Mouse (Mus musculus) spleen, adult 18-20 months (tissue): Measurements from ENCODE around the gene Akap13.

Source experiments
- DNase-seq, 2 experiments: peaks; one replicate each; pipeline ENCODE4 v3.0.0; 2022; ENCODE audit warnings: mixed read lengths in 2 of 2

Gene Akap13

DNA sequence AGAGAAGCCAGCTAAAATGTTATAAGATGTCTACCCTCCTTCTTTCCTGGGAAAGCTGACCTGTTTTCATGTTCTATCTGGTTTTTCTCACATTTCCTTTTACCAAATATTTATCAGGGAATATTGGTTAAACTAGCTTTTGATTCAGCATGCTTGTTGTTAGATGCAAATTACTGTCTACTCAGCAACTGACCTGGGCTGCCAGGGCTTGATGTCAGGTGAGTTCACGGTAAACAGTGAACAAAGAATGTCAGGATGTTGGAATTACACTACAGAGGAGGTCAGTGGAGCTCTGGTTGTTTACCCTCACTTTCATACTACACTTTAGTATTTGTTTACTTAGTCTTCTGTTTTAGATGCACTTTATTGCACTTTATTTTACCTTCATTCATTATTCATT lies 5.0 kb downstream of the Akap13 start:
- DNase-seq, result no peak

DNA sequence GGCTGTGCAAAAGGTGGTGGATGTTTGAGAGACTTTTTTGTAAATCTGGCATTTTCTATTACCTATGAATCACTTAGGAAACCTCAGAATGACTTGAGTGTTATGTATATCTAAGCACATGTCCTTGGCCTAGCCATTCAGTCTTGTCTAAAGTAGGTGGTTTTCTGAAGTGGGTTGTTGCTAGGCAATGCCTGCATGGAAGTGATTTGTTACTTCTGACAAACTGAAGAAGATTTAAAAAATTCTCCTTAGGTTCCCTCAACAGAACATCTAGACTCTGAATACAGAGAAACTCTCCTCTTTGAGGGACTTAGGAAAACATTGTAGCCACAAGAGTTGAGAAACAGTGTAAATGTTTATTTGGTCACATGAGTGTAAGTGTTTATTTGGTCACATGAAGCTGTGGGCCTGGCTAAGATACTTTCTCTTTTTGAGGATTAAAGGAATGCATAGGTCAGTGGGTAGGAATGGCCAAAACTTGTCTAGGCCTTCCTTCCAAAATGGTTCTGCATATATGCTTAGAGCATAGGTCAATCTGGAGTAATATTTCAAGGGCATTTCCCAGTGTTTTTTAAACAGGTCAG lies 8.3 kb downstream of the Akap13 start:
- DNase-seq, result no peak

DNA sequence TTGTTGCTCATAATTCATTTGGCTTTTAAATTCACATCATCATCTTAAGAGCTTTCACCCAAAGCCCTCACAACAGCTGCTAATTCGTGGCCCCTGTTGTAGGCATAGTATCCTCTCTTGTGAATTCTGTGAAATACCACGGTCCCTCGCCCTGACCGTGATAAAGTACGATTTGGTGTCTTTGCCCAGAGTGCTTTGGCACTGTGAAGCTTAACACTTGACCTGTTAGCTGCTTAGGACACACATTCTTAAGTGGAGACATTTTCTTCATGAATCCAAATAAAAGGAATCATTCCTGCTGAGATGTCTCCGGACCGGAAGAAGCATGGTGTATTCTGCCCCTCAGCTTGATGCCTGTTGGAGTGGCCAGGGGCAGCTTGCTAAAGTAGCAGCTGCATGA lies 12.5 kb downstream of the Akap13 start:
- DNase-seq, result no peak

DNA sequence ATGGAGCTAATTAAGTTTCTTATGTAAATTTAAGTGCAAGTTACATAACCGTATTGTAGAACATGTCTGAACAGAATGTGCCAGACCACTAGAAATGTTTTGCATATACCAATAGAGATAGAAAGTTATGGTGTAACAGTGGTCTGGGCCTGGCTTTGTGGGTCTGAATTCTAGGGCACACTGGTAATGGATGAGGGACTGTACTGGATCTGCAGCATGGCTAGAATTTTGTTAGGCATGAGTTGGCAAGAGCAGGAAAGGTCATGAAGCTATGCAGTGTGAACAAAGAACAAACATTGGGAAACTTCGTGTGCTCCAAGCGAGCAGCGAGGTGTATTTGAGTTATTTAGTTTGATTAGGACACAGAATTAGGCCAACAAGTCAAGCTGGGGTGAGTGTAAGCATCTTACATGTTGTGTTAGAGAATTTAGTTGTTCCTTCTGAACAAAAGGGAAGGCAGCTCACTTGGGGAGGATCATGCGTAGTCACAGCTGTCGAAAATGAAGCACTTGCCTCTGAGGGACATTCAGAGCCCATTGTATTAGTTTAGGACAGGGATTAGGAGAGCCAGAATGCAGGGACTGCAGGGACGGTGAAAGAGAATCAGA lies 15.1 kb downstream of the Akap13 start:
- no peak for DNase-seq

DNA sequence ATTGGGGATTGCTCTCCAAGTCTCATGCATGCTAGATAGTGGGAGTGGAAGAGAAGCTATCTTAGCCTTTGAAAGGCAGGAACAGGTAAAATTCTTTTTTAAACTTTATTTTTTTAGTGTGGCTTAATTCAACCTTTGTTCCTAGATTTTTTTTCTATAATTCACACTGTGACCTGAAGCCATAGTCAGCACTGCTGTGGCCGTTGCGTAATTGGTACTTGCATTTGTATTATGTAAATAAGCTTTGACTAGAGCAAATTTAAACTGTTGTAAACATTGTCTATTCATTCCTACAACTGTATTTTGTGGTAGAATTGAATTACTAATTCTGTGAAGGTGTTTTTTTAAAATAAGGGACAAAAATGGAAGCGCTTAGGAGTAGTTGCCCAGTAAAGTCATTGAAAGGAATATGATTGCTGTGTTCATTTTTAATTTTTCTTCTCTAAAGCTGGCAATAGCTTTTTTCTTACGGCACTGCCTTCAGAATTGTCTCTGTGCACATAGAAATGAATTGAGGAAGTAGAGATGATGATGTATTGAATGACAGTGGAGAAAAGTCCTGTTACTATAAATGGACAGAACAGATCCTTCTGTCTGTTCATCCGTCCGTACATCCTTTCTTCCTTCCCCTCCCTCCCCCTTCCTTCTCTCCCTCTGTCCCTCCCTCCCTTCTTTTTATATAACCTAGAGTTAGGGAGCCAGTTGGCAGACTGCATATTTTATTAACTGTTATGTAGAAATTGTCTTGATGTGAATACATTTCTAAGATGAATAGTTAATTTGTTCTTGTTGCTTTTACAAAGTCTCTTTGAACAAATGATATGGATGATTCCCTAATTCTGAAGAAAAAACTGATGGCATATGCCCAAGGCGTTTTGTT lies 17.2 kb downstream of the Akap13 start:
- no peak for DNase-seq

DNA sequence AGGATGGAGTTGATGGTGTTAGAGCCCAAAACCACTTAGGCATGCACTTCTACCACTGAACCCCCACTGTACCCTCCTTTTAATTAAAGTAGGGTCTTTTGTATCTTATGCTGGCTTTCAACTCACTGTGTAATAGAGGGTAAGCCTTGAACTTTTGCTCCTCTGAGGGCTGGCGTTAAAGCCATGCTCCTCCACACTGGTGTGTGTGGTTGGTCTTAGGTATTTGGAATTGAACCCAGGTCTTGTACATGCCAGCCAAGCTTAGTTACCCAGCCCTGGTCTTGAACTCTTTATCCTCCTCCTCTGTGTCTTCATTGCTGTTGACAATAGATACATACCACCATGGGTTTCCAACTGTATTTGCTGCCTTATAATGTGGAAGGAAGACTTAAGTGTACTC lies 18.0 kb downstream of the Akap13 start:
- DNase-seq, result no peak

DNA sequence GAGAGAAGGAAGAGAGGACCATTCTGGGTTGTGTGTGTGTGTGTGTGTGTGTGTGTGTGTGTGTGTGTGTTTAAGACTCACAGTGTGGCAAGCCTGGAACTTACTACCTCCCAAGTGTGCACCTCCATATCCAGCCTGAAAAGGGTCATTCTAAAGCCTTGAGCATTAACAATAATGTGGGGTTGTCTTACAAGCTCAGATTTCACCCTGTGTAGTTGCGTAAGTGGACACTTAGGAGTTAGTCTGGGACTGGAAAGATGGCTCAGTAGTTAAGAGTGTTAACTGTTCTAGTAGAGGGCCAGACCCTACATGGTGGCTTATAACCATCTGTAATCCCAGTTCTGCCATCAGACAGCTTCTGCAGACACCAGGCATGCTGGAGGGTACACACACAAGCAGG lies 18.7 kb downstream of the Akap13 start:
- DNase-seq, result no peak

DNA sequence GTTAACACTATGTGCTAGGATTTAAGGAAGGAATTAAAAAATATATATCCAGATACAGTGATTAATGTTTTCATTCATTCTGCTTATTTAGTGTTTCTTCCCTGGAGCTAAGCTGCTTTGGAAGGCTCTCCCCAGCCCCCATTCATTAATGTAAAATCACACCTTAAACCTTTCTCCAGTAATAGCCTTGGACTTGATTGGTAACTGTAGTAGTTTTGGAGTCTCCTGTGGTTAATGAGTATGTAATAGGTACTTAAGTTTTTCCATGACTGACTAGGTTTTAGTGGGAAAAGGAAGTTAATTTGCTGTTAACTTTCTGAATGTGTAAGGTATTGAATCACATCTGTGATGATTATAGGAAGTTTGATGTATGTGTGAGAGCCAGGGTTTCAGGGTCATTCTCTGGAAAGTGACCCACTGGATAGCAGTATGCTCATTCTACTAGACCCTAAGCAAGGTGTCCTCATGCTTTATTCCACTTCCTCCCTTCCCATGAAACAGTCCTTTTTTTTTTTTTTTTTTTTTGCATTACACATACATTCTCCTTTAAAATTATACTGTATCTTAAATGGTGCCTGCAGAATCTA lies 19.3 kb downstream of the Akap13 start:
- DNase-seq, result no peak

DNA sequence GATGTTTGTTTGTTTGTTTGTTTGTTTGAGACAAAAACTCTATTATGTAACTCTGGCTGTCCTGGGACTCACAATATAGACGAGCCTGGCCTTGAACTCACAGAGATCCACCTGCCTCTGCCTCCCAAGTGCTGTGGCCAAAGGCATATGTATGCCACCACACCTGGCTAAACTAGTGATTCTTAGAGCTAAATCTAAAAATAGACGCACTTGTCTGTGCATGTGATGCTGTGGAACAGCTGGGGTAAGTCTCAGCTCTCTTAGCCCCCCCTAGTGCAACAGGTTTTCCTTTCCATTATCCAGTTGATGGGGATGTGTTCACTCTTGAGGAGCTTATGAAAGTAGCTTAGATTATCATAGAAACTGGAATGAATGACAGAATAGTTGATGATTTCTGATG lies 22.7 kb downstream of the Akap13 start:
- DNase-seq, result no peak

DNA sequence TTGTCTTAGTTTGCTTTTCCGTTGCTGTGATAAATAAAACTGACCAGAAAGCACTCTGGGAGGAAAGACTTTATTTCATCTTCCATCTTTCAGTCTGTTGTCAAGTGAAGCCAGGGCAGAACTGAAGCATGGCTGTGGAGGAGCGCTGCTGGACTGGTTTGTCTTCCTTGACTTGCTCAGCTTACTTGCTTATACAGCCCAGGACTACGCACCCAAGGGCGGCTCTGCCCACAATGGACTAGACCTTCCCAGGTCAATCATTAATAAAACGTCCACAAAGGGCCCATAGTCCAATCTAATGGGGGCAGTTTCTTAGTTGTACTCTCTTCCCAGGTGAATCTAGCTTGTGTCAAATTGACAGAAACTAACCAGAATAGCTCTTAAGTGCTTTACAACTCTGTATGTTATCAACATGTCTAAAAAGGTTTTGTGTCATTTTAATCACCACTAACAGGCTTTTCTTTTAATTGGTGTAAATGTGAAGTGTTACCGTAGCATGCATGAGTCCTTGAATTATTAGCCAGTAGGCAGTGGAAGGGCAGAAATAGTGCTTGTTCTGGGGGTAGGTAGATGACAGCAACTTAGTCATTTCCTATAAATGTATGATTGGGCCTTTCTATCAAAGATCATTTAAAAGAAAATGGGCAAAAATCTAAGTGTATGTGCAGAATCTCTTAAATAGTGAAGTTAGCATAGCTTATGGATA lies 25.5 kb downstream of the Akap13 start:
- DNase-seq, result no peak

DNA sequence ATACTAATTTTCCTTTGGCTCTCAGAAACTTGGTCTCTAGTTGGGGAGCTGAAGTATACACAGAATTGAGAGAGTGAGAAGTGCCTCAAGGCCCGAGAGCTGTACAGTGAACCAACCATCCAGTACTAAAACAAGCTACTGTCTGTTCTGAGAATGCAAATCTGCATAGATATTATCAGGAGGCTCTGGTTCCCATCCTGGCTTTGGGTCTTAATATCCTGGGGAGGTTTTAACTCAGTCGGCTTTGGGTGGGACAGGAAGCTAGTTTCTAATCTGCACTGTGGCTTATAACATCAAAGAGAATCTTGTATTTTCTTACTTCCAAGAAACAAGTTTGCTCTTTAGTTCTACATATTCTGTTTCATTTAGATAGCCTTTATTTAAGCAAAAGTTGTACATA lies 30.7 kb downstream of the Akap13 start:
- DNase-seq, result no peak

DNA sequence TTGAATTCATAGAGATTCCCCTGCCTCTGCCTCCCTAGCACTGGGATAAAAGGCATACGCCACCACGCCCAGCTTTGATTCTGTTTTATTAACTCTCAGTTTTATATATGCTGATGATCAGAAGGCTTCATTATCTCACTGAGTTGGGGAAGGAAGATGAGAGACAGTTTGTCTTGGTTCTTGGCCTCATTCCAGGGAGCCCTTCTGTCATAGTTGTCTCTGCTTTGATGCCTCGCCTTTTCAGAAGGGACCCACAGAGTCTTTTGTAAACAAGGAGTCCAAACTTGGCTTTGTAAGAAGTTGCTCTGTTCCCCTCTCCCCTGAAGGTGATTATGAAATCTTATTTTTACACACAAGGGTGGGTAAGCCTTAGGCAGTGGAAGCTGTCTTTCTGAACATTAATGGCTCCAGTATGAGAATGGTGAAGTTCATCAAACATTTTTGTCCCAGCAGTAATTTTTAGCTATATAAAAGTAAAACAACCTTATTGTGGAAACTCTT lies 40.7 kb downstream of the Akap13 start:
- DNase-seq, result no peak

DNA sequence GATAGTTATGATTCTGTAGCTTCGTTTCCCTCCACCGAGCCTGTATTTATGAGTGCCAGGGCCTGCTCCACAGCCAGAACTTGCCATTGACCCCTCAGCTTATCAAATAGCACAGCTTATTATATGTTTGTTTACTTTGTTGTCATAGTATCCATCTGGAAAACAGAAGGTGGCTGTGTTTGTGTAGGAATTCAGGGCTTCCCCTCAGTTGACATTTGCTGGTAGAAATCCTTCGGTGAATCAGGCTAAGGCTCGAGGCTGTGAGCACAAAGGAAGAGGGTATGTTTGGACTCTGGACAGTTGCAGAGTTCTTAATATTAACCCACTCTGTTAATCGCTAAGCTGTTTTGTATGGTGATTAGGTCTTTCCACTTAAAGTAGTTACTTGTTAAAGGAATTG lies 43.3 kb downstream of the Akap13 start:
- DNase-seq, result no peak

DNA sequence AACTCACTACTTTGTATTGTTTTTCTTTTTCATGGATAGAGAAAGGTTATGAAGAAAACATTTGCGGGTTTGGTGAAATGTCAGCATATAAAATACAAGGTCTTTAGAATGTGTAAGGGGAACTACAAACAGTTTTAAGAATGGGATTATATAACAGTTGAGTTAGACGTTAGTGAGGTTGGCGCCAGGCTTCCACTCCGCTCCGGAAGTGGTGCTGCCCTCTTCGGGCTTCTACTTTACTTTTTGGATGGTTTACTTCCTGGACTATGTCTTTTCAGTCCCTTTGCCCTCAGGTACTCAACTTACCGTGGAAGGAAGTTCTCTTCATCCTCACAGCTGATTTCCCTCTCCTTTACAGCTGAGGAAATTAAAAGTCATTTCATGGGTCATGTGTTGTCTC lies 43.9 kb downstream of the Akap13 start:
- DNase-seq, result no peak

DNA sequence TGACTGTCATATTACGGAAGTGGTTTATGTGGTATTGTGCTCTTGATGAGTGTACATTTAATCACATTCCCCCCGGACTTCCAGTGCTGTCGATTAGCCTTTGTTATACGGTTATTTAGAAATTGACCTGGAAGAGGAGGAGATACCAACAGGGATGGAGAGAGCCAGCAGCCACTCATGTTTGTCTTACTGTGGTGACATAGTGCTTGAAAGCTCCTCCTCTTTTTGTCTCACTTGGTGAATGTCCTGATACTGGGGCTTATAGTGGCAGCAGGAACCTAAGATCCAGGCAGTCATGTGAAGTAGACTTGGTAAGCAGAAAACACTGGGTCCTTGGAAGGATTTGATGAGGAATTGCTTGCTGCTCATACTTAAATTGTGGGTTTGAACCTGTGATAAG lies 44.8 kb downstream of the Akap13 start:
- DNase-seq, result no peak

DNA sequence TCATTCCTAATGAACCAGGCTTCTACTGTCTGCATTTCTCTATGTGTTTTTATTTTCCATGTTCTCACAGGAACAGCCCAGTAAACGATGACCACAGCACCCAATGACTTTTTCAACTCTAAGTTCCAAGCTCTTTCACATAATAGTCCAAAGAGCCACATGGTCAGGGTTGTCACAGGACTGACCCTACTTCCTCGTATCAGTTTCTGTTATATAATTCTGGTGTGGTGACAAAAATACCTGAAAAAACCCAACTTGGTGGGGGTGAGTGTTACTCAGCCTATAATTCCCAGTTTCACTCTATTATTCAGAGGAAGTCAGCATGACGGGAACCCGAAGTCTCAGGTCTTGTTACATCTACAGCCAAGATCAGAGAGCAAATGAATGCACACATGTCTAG lies 45.5 kb downstream of the Akap13 start:
- no peak for DNase-seq

DNA sequence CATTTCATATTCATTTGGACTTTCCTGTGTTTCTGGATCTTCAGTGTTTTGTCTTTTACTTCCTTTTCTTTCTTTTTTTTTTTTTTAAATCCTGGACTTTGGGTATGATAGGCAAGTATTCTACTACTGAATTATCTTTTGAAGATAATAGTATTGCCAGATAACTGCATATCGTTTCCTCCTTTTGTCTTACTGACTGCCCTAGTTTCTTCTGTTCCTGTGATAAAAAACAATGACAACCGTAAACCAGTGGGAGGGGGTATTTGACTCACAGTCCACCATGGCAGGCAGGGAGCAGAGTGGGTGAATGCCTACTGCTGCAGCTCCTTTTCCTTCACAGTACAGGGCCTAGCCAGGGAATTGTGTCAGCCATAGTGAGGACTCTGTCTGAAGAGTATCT lies 49.2 kb downstream of the Akap13 start:
- DNase-seq, result no peak

DNA sequence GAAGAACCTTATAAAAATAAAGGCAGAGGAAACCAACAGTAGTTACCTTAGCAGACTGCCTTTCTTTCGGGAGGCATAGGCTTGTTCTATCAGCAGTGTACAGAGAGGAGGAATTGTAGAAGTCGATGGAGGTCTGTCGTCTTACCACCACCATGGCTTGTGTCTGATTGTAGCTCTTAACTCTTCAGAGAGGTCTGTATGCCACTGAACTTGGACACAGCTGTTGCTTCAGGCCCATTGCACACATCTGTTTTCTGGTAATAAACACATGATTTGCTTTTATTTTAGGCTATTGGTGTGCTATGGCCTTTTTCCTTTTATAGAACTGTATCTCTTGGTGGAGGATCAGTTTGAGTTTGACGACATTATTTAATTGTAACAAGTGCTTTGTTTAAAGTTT lies 51.3 kb downstream of the Akap13 start:
- DNase-seq, result no peak

DNA sequence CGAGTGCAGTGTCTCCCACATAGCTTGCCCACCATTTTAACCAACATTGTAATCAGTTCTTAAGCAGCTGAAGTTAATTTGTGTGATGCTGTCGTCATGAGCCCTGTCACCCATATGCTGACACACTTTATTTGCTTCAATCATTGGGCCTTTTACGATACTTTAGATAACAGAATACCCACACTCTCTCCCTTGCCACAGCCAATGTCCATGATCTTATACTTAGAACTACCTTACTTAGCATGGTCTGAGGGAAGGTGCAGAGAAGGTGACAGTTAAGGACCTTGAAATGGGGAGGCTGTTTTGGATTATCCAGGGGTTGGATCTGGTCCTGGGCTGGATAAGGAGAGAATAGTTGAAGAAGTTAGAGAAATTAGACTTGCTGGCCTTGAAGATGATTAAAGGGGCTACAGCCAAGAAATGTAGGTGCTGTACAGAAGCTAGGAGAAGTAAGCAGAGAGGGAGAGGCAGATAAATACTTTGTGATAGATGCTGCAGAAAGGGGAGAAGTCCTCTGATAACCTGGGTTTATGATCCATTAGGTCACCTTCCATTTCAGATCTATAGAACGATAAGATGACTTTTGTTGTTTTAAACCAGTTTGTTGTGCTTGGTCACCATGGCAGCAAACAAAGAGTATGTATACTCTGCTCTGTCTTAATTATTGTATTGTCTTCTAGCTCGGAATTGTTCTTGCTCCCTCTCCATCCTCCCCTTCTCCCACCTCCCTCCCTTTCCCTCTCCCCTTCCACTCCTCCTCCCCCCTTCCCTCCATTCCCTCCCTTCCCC lies 53.9 kb downstream of the Akap13 start:
- DNase-seq, result no peak

DNA sequence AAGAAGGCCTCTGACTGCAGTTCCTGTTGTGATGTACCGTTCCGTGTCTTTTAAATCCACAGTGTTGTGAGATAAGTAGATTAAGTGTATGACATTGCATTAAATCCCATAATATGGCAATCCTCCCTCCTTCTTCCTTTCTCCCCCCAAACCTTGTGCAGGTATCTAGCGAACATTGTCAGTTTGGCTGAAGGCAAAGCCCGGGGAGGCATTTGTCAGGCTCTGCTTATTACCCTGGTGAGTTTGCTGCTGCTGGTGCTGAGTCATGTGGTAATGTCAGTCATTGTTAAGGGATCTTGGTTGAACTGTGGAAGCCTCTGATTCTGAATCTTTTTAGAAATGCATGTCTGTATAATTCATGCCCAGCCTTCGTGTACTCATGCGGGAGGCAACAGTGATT lies 60.1 kb downstream of the Akap13 start:
- no peak for DNase-seq

DNA sequence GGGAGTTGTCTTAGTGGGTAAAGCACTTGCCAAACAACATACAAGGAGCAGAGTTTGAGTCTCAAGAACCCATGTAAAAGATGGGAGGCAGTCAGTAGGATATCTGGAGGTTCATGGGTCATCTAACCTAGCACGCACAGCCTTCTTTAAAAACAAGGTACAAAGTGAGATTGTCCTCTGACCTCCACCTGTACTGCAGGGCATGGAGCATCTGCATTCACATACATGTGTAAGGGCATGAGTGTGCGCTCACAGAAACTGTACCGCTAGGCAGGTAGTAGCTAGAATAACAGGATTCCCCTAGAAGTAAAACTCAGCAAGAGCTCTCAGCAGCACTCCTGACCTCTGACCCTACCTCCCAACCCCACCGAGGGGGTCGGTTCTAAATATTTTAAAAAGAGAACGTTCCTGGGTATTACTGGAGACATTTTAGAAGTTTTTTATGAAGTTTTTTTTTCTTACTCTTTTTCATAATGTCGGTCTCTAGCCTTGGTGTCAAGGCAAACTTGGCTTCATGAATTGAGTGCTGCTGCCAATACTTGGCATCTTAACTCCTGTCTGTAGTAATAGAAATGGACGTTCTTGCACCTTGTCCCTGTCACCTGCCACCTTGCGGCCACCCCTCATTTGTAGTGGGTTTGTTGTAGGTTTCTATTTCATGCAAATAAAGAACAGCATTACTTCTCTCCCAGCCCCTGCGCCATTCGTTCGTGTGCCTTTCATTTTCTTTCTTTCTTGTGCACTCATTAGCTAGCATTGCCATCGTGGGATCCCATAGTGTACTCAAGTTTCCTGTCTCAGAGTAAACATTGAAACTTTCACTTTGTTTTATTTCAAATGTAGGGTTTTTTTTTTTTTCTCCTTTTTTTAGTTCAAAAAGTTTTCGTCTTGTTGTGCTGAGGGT lies 61.6 kb downstream of the Akap13 start:
- DNase-seq, result no peak
